Mouse (Mus musculus): ENCODE measurements around the gene Spag9. TPM values are rescaled to one million over a fixed set of nuclear protein-coding genes. Genes with fewer than 3 reads are reported as not detected.

Gene Spag9
- polyA plus RNA-seq, 1 experiment from 2014 or later, result 87.4 TPM

GRCm38 (mm10) chr11:93955256-93956150 is 40.4 kb upstream of the Spag9 start:
- H3K9me3 ChIP-seq (ENCODE audit: low read length), result no peaks in the 10 kb centered on the region
- peak overlapping the region; percentile 64 for H3K4me3 ChIP-seq (ENCODE audit: low read depth, low read length)
- H3K27ac ChIP-seq (ENCODE audit: low read length), result peak overlapping the region; percentile 90
- DNase-seq (ENCODE audit: low spot score) (peak; percentile 98), ATAC-seq (peak; percentile 99)
- peak overlapping the region; percentile 87 for H3K4me2 ChIP-seq (replicated peaks; ENCODE audit: low read depth, low read length)
- no peak for TF ChIP-seq EP300 (IDR thresholded peaks at IDR 0.05)
- peak; percentile 60 for TF ChIP-seq CTCF (IDR thresholded peaks at IDR 0.05)
- WGBS, result under 1% methylated on average over 65 of the region's 67 CpGs
- H3K36me3 ChIP-seq (ENCODE audit: insufficient read depth, low read length), result no peaks in the 10 kb centered on the region; the same call in 1 of the 2 replicates
- no peaks in the 10 kb centered on the region for H3K27me3 ChIP-seq (replicated peaks; ENCODE audit: insufficient read depth, low read length)
- peaks cover 5% of the 10 kb centered on the region; the same call in 1 of the 2 replicates for H3K4me1 ChIP-seq (ENCODE audit: insufficient read depth, low read depth, low read length)
- peak overlapping the region; percentile 60 for H3K9ac ChIP-seq (replicated peaks; ENCODE audit: low read depth)

GRCm38 (mm10) chr11:93956159-93956558 is 39.7 kb upstream of the Spag9 start, which contains the start of gene Nme2:
Gene Nme2, minus strand, starts transcription at chr11:93956259.
- Histone ChIP-seq H3K36me3 (ENCODE audit: insufficient read depth, low read length) (no peaks in the 10 kb centered on the region; the same call in 1 of the 2 replicates), H3K9ac (replicated peaks; ENCODE audit: low read depth) (peak within 1 kb of the TSS; percentile 60), H3K4me2 (replicated peaks; ENCODE audit: low read depth, low read length) (peak within 1 kb of the TSS; percentile 87), H3K27me3 (replicated peaks; ENCODE audit: insufficient read depth, low read length) (no peaks in the 10 kb centered on the region), H3K9me3 (ENCODE audit: low read length) (no peaks in the 10 kb centered on the region), H3K4me3 (ENCODE audit: low read depth, low read length) (peak within 1 kb of the TSS; percentile 64), H3K4me1 (ENCODE audit: insufficient read depth, low read depth, low read length) (peaks cover 5% of the 10 kb centered on the region; the same call in 1 of the 2 replicates), H3K27ac (ENCODE audit: low read length) (peak within 1 kb of the TSS; percentile 90)
- TF ChIP-seq EP300 (IDR thresholded peaks at IDR 0.05), result no peak
- TF ChIP-seq CTCF (IDR thresholded peaks at IDR 0.05), result no peak
- DNase-seq (ENCODE audit: low spot score), result no peak
- peak; percentile 24 for ATAC-seq
- WGBS, result 5% methylated on average over 6 of the region's 6 CpGs

GRCm38 (mm10) chr11:93957031-93957555 is 38.8 kb upstream of the Spag9 start:
- Histone ChIP-seq H3K4me3 (ENCODE audit: low read depth, low read length) (no peak overlapping the region), H3K27ac (ENCODE audit: low read length) (no peak overlapping the region), H3K4me1 (ENCODE audit: insufficient read depth, low read depth, low read length) (peaks cover 5% of the 10 kb centered on the region; the same call in 1 of the 2 replicates), H3K4me2 (replicated peaks; ENCODE audit: low read depth, low read length) (no peak overlapping the region), H3K9ac (replicated peaks; ENCODE audit: low read depth) (no peak overlapping the region), H3K36me3 (ENCODE audit: insufficient read depth, low read length) (no peaks in the 10 kb centered on the region; the same call in 1 of the 2 replicates), H3K9me3 (ENCODE audit: low read length) (no peaks in the 10 kb centered on the region), H3K27me3 (replicated peaks; ENCODE audit: insufficient read depth, low read length) (no peaks in the 10 kb centered on the region)
- 86% methylated on average over 2 of the region's 2 CpGs for WGBS
- TF ChIP-seq CTCF (IDR thresholded peaks at IDR 0.05) (no peak), EP300 (IDR thresholded peaks at IDR 0.05) (no peak)
- DNase-seq (ENCODE audit: low spot score), result no peak
- no peak for ATAC-seq

GRCm38 (mm10) chr11:93957746-93958145 is 38.1 kb upstream of the Spag9 start:
- TF ChIP-seq EP300 (IDR thresholded peaks at IDR 0.05), result no peak
- TF ChIP-seq CTCF (IDR thresholded peaks at IDR 0.05), result no peak
- ATAC-seq (no peak), DNase-seq (ENCODE audit: low spot score) (no peak)
- Histone ChIP-seq H3K9ac (replicated peaks; ENCODE audit: low read depth) (no peak overlapping the region), H3K27ac (ENCODE audit: low read length) (no peak overlapping the region), H3K4me3 (ENCODE audit: low read depth, low read length) (no peak overlapping the region), H3K4me2 (replicated peaks; ENCODE audit: low read depth, low read length) (no peak overlapping the region), H3K36me3 (ENCODE audit: insufficient read depth, low read length) (no peaks in the 10 kb centered on the region; the same call in 1 of the 2 replicates), H3K4me1 (ENCODE audit: insufficient read depth, low read depth, low read length) (peaks cover 5% of the 10 kb centered on the region; the same call in 1 of the 2 replicates), H3K9me3 (ENCODE audit: low read length) (no peaks in the 10 kb centered on the region), H3K27me3 (replicated peaks; ENCODE audit: insufficient read depth, low read length) (no peaks in the 10 kb centered on the region)
- 78% methylated on average over 4 of the region's 4 CpGs for WGBS

- Histone ChIP-seq H3K9ac (replicated peaks; ENCODE audit: low read depth) (no peak overlapping the region), H3K36me3 (ENCODE audit: insufficient read depth, low read length) (no peaks in the 10 kb centered on the region; the same call in 1 of the 2 replicates), H3K9me3 (ENCODE audit: low read length) (no peaks in the 10 kb centered on the region), H3K4me1 (ENCODE audit: insufficient read depth, low read depth, low read length) (peaks cover 2% of the 10 kb centered on the region; the same call in 1 of the 2 replicates), H3K4me2 (replicated peaks; ENCODE audit: low read depth, low read length) (no peak overlapping the region), H3K27me3 (replicated peaks; ENCODE audit: insufficient read depth, low read length) (no peaks in the 10 kb centered on the region), H3K27ac (ENCODE audit: low read length) (no peak overlapping the region), H3K4me3 (ENCODE audit: low read depth, low read length) (no peak overlapping the region)
- TF ChIP-seq EP300 (IDR thresholded peaks at IDR 0.05), result no peak
- TF ChIP-seq CTCF (IDR thresholded peaks at IDR 0.05), result no peak
- WGBS, result 84% methylated on average over 6 of the region's 6 CpGs
- ATAC-seq, result no peak
- no peak for DNase-seq (ENCODE audit: low spot score)
These were observed 34.4 kb upstream of the Spag9 start for GRCm38 (mm10) chr11:93961482-93961881.

GRCm38 (mm10) chr11:93963013-93963412 is 32.9 kb upstream of the Spag9 start:
- no peak overlapping the region for H3K4me2 ChIP-seq (replicated peaks; ENCODE audit: low read depth, low read length)
- WGBS, result 79% methylated on average over 4 of the region's 4 CpGs
- no peaks in the 10 kb centered on the region for H3K4me1 ChIP-seq (ENCODE audit: insufficient read depth, low read depth, low read length)
- no peaks in the 10 kb centered on the region for H3K27me3 ChIP-seq (replicated peaks; ENCODE audit: insufficient read depth, low read length)
- ATAC-seq, result peak; percentile 70
- peak; percentile 58 for DNase-seq (ENCODE audit: low spot score)
- TF ChIP-seq EP300 (IDR thresholded peaks at IDR 0.05), result no peak
- no peak for TF ChIP-seq CTCF (IDR thresholded peaks at IDR 0.05)
- H3K27ac ChIP-seq (ENCODE audit: low read length), result no peak overlapping the region
- H3K4me3 ChIP-seq (ENCODE audit: low read depth, low read length), result no peak overlapping the region
- H3K9ac ChIP-seq (replicated peaks; ENCODE audit: low read depth), result no peak overlapping the region
- H3K36me3 ChIP-seq (ENCODE audit: insufficient read depth, low read length), result no peaks in the 10 kb centered on the region; the same call in 1 of the 2 replicates
- H3K9me3 ChIP-seq (ENCODE audit: low read length), result no peaks in the 10 kb centered on the region
